Mouse (Mus musculus): ENCODE data around the gene Snrnp40. TPM values are rescaled to one million over a fixed set of nuclear protein-coding genes. Genes with fewer than 3 reads are reported as not detected.

The Snrnp40 gene
- polyA plus RNA-seq (2012; rRNA removed) = 78.4 and 83.6 TPM in 2 replicates

DNA sequence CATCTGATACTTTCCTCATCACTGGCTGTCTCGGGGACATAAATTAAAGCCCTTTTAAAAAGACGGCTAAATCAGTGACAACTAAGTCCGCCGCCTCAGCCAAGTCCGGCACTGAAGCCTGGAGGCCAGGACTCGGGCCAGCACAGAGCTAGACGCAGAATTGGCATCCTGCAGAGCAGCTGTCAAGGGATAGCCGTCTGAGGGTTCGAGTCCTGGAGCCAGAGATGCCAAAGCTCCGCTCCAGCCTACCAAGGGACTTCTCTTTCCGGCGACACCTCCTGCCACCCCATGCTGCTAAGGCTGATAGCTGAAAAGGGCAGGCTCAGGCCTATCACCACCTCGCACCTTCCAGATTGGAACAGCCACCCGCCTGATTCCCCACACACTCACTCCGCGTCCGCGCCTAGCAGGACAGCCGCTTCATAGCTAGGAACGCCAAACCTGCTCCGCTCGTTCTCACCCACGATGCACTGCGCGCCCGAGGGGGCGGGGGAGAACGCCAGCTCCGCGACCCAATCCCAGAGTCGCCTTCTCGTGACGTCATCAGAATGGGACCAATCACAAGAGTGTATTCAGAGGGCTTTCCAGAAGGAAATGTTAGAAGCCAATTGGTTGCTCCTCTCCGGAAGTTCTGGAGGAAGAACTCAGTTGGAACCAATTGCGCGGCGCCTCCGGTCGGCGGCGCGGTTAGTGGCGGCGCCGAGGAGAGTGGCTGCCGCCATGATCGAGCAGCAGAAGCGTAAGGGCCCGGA lies at the start of gene Snrnp40, which contains the start of gene Zcchc17:
Gene Snrnp40 (plus strand): TSS at position 647 of the 752 bp plus-strand sequence.
Gene Zcchc17 (minus strand): TSS at position 458 of the 752 bp plus-strand sequence.
- 1% methylated on average over 49 of the region's 49 CpGs for WGBS
- Histone ChIP-seq H3K27ac (ENCODE audit: control insufficient read depth, insufficient read depth, low read length) (peak within 1 kb of the TSS; percentile 45), H3K27me3 (ENCODE audit: control insufficient read depth, insufficient read depth, low read length) (no peaks in the 10 kb centered on the region), H3K4me3 (ENCODE audit: control insufficient read depth, insufficient read depth, low read length) (peak within 1 kb of the TSS; percentile 77), H3K4me1 (replicated peaks; ENCODE audit: control insufficient read depth, insufficient read depth, low read length) (peaks cover 5% of the 10 kb centered on the region), H3K36me3 (ENCODE audit: control insufficient read depth, insufficient read depth, low read length) (peaks cover 8% of the 10 kb centered on the region)
- peak; percentile 100 for DNase-seq
- peak; percentile 86 for TF ChIP-seq POLR2A (IDR thresholded peaks at IDR 0.05; ENCODE audit: control insufficient read depth, extremely low read depth, insufficient read depth, low read length, poor library complexity)
- TF ChIP-seq CTCF (IDR thresholded peaks at IDR 0.05; ENCODE audit: borderline replicate concordance, control insufficient read depth, extremely low read depth, insufficient read depth, low read length, poor library complexity) = no peak

GRCm38 (mm10) chr4:130312526-130312925 lies 47.4 kb upstream of the Snrnp40 start:
- Histone ChIP-seq H3K4me1 (replicated peaks; ENCODE audit: control insufficient read depth, insufficient read depth, low read length) (peaks cover 13% of the 10 kb centered on the region), H3K27ac (ENCODE audit: control insufficient read depth, insufficient read depth, low read length) (no peak overlapping the region), H3K27me3 (ENCODE audit: control insufficient read depth, insufficient read depth, low read length) (peaks cover 14% of the 10 kb centered on the region), H3K4me3 (ENCODE audit: control insufficient read depth, insufficient read depth, low read length) (no peak overlapping the region), H3K36me3 (ENCODE audit: control insufficient read depth, insufficient read depth, low read length) (no peaks in the 10 kb centered on the region)
- WGBS = 89% methylated on average over 3 of the region's 3 CpGs
- DNase-seq = no peak
- no peak for TF ChIP-seq POLR2A (IDR thresholded peaks at IDR 0.05; ENCODE audit: control insufficient read depth, extremely low read depth, insufficient read depth, low read length, poor library complexity)
- no peak for TF ChIP-seq CTCF (IDR thresholded peaks at IDR 0.05; ENCODE audit: borderline replicate concordance, control insufficient read depth, extremely low read depth, insufficient read depth, low read length, poor library complexity)

DNA sequence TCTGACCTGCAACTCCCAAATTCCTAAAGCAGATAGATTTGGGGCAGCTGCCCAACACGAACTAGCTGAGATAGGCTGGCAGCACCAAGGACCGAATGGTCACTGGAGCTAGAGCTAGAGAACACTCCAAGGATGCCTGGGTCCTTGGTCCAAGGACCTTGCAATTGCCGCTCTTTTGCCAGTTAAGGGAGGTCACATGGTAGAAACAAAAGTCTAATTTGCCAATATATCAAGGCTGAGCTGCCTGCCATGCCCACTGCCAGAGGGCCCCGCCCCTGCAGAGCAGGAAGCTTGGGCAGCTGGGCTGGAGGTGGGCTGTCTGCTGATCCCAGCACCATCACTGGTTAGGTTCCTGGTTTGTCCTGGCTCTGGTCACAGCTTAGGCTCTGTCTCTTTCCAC lies 46.4 kb upstream of the Snrnp40 start:
- H3K27me3 ChIP-seq (ENCODE audit: control insufficient read depth, insufficient read depth, low read length) = peaks cover 5% of the 10 kb centered on the region; the same call in 1 of the 2 replicates
- H3K4me3 ChIP-seq (ENCODE audit: control insufficient read depth, insufficient read depth, low read length) = no peak overlapping the region
- no peak for DNase-seq
- peaks cover 3% of the 10 kb centered on the region; the same call in 1 of the 2 replicates for H3K4me1 ChIP-seq (replicated peaks; ENCODE audit: control insufficient read depth, insufficient read depth, low read length)
- over 99% methylated on average over 4 of the region's 4 CpGs for WGBS
- no peaks in the 10 kb centered on the region for H3K36me3 ChIP-seq (ENCODE audit: control insufficient read depth, insufficient read depth, low read length)
- no peak overlapping the region for H3K27ac ChIP-seq (ENCODE audit: control insufficient read depth, insufficient read depth, low read length)
- TF ChIP-seq POLR2A (IDR thresholded peaks at IDR 0.05; ENCODE audit: control insufficient read depth, extremely low read depth, insufficient read depth, low read length, poor library complexity) (no peak), CTCF (IDR thresholded peaks at IDR 0.05; ENCODE audit: borderline replicate concordance, control insufficient read depth, extremely low read depth, insufficient read depth, low read length, poor library complexity) (no peak)

DNA sequence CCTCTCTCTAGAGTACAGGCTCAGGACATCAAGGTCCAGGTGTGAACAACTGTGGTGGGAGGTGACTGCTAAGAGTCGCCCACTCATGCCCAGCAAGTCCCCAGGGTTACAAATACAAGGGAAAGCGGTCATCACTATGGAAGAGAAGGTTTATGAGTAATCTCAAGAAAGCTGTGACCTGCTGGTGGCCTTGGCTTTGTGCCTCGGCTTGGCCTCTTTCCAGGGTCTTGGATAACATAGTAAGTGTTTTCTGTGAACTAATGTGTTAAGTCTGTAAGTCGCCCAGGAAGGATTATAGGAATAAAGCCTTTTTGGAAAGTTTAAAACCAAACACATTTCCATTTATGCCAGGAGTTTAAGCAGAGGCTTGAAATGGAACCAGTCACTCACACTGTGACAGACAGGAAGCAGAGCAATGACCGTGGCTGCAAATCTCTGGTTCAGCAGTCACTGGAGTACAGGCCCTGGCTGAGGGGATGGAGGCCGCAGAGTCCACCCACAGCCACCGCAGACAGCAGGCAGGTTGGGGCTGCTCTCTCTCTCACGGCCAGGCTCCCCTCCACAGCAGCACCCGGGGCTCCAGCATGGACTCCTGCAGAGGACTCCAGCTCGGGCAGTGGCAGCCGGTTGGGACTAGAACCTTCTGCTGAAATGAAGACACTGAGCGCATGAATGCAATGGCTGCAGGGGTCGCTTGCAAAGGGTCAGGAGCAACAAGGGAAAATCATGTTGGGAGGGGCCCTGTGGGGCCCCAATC lies 44.0 kb upstream of the Snrnp40 start:
- 93% methylated on average over 13 of the region's 13 CpGs for WGBS
- no peak overlapping the region for H3K4me3 ChIP-seq (ENCODE audit: control insufficient read depth, insufficient read depth, low read length)
- no peak for DNase-seq
- H3K4me1 ChIP-seq (replicated peaks; ENCODE audit: control insufficient read depth, insufficient read depth, low read length) = no peaks in the 10 kb centered on the region; the same call in 1 of the 2 replicates
- no peaks in the 10 kb centered on the region for H3K27me3 ChIP-seq (ENCODE audit: control insufficient read depth, insufficient read depth, low read length)
- H3K27ac ChIP-seq (ENCODE audit: control insufficient read depth, insufficient read depth, low read length) = no peak overlapping the region
- no peak for TF ChIP-seq POLR2A (IDR thresholded peaks at IDR 0.05; ENCODE audit: control insufficient read depth, extremely low read depth, insufficient read depth, low read length, poor library complexity)
- TF ChIP-seq CTCF (IDR thresholded peaks at IDR 0.05; ENCODE audit: borderline replicate concordance, control insufficient read depth, extremely low read depth, insufficient read depth, low read length, poor library complexity) = no peak
- no peaks in the 10 kb centered on the region for H3K36me3 ChIP-seq (ENCODE audit: control insufficient read depth, insufficient read depth, low read length)

- no peak for TF ChIP-seq CTCF (IDR thresholded peaks at IDR 0.05; ENCODE audit: borderline replicate concordance, control insufficient read depth, extremely low read depth, insufficient read depth, low read length, poor library complexity)
- no peak for TF ChIP-seq POLR2A (IDR thresholded peaks at IDR 0.05; ENCODE audit: control insufficient read depth, extremely low read depth, insufficient read depth, low read length, poor library complexity)
- Histone ChIP-seq H3K27ac (ENCODE audit: control insufficient read depth, insufficient read depth, low read length) (no peak overlapping the region), H3K27me3 (ENCODE audit: control insufficient read depth, insufficient read depth, low read length) (no peaks in the 10 kb centered on the region), H3K36me3 (ENCODE audit: control insufficient read depth, insufficient read depth, low read length) (0 out of 2 replicates have a peak, but pooled peaks cover 2% of the 10 kb centered on the region), H3K4me3 (ENCODE audit: control insufficient read depth, insufficient read depth, low read length) (no peak overlapping the region), H3K4me1 (replicated peaks; ENCODE audit: control insufficient read depth, insufficient read depth, low read length) (no peaks in the 10 kb centered on the region; the same call in 1 of the 2 replicates)
- 50% methylated on average over 10 of the region's 10 CpGs for WGBS
- DNase-seq = no peak
These were observed 43.2 kb upstream of the Snrnp40 start for GRCm38 (mm10) chr4:130316691-130317090.

DNA sequence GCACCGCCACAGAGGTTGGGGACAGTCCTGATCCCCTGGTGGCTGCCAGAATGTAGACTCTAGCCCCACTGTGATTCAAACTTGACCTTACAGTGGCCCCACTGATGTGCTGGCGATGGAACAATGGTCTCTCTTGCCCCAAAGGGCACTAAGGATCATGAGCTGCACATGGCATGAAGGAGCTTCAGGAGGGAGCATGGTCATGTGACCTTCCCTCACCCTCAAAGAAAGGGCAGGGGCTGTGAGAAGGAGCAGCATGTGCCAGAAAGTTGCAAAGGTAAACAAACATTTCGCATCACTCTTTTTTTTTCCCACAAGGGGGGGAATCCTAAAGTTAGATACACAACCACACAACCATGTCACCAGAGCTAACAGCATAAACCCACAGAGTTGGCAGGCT lies 41.8 kb upstream of the Snrnp40 start:
- H3K4me1 ChIP-seq (replicated peaks; ENCODE audit: control insufficient read depth, insufficient read depth, low read length) = no peaks in the 10 kb centered on the region; the same call in 1 of the 2 replicates
- TF ChIP-seq CTCF (IDR thresholded peaks at IDR 0.05; ENCODE audit: borderline replicate concordance, control insufficient read depth, extremely low read depth, insufficient read depth, low read length, poor library complexity) = no peak
- TF ChIP-seq POLR2A (IDR thresholded peaks at IDR 0.05; ENCODE audit: control insufficient read depth, extremely low read depth, insufficient read depth, low read length, poor library complexity) = no peak
- peaks cover 8% of the 10 kb centered on the region; the same call in 1 of the 2 replicates for H3K36me3 ChIP-seq (ENCODE audit: control insufficient read depth, insufficient read depth, low read length)
- no peak overlapping the region for H3K27ac ChIP-seq (ENCODE audit: control insufficient read depth, insufficient read depth, low read length)
- no peaks in the 10 kb centered on the region for H3K27me3 ChIP-seq (ENCODE audit: control insufficient read depth, insufficient read depth, low read length)
- DNase-seq = no peak
- no peak overlapping the region for H3K4me3 ChIP-seq (ENCODE audit: control insufficient read depth, insufficient read depth, low read length)
- 95% methylated on average over 3 of the region's 3 CpGs for WGBS
